Mouse (Mus musculus): ENCODE results near the gene Higd1c.
"Not testable (repeated sequence)": the region's sequence is repeated elsewhere in the genome, so short reads cannot be mapped to it uniquely, and the experiment has no call there.

GRCm38 (mm10) chr15:100377847-100378505 is 13.6 kb downstream of the Higd1c start:
- TF ChIP-seq CTCF (IDR thresholded peaks at IDR 0.05; ENCODE audit: control insufficient read depth, insufficient read depth, insufficient replicate concordance, low read depth, low read length); POLR2A (IDR thresholded peaks at IDR 0.05; ENCODE audit: control insufficient read depth, low read depth, low read length): not testable (repeated sequence)

Measured in testis, adult 2 months (tissue).